Mouse (Mus musculus): Measurements from ENCODE around the gene Rpl3.

GRCm38 (mm10) chr15:80074663-80075373 lies 16.9 kb downstream of the Rpl3 start:
- no peak for TF ChIP-seq GATA1 (IDR thresholded peaks at IDR 0.05; ENCODE audit: borderline replicate concordance, low read length)
- TF ChIP-seq FLI1 (IDR thresholded peaks at IDR 0.05; ENCODE audit: low read length): no peak

Measured in megakaryocyte, embryonic 14.5 days (primary cell).